Mouse (Mus musculus): ENCODE results near the gene Enox1.
A peak's percentile ranks its signal among the peaks of the same experiment; 100 is the strongest.

Enox1 gene

DNA sequence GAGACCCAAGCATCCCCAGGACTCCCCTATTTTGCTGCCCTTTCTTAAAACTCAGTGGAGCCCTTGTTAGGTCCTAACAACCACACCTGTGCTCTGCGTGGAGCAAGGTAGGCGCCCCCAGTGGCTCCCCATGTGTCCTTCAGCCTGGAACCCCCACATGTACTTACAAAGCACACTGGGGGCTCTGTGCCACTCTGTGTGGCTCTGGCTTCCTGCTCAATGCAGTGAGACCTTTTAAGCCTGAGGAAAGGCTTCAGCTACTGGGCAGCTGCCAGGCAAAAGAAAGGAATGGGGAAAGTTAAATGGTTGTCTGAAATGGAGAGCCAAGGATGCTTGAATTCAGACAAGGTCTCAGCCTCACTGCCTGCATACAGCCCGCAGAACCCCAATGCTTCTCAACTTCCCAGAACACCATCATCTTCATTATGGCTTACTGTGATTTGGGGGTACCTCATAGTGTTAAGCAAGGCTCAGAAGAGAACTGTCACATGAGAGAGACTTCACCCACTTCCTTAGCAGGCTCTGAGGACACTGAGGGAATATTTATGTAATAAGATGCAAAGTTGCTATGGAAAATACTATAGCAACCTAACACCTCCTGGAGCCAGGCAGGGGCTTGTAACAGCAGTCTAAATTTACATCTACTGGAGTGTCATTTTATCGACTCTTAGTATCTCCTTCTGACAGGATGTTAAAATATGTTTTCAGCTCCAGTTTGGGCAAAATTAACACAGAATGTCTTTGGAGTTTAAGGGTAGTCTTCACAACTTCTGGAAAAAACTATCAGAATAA is 465.1 kb downstream of the Enox1 start:
- DNase-seq (ENCODE audit: low read depth) = no peak

DNA sequence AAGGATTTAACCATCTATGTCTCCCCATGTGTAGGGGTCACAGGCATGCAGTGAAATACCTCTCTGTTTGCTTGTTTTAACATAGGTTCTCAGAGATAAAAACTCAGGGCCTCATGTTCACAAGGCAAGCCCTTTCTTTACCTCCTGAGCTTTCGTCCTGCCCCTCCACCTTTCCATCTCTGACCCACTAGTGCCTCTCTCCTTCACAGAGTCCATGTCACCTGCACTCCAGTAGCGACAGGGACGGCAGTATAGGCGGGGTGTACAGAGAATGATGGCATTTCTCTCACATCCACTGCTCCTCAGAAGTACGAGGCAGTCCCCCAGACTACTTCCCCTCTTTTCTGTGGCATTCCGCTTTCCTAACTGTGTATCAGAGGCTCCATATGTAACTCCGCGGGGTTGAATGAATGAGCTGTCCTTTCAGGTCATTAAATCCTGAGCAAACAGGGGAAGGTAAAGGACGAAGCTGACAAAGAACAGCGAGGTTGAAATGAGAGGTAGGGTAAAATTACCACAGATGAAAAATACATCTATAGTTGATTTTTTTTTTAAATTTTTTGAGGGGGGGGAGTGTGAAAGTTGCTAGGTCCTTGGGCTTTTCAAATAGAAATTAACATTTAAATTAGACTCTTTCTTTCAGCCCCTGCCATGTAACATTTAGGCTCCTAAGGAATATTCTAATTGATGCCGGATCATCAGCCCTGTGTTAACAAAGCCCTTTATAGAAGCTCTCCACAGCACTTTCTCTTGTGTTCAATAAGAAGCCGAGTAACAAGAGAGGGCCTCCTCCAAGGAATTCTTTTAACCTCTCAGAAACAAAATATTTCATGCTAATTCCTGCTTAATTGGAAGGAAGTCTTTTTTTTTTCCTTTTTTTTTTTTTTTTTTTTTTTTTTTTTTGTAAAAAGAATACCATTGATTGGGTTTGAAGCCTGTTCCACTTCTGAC is 470.3 kb downstream of the Enox1 start:
- DNase-seq (ENCODE audit: low read depth) = no peak

DNA sequence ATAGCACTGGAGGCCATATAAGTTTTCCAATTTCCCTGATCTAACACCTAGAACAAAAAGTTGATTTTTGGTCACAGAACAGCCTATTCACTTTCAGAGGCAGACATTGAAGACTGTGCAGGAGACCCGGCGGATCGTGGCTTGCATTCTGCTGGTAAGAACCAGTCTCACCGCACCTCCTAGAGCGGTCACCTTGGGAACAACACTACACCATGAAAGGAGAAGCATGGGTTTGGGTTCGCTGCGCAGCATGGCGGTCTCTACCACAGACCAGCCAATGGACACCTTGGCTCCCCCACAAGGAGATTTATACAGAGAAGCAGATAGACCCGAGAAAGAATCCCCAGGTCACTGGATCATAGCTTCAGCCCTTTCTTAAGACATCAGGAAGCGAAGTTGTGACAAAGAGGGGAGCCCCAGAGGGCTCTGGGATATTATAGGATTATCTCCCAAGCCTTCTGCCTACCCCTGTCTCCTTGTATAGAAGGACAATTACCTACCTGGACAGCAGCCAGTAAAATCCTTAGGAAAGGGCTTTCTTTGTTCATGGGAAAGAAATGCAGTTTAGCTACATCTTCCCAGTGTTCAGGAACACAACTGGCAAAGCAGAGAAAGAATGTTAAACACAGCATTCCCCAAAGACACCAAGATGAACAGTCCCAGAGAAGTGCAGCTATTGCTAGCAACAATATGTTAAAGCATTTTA is 476.1 kb downstream of the Enox1 start:
- DNase-seq (ENCODE audit: low read depth) = peak; percentile 8

DNA sequence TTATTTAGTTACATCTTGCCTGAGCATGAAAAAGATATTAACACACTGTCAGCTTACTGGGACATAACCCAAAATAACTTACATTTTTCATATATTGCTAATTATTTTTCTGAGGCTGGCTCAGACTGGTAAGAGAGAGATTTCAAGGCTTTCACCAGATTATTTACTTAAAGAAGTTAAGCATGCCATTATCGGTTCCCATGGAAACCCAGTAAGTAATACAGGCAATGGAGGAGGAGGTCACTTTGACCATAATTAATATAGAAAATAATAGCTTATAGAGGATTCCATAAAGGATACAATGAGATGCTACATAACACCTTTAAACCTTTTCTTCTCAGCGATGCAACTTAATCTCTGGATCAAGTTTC is 476.6 kb downstream of the Enox1 start:
- no peak for DNase-seq (ENCODE audit: low read depth)

DNA sequence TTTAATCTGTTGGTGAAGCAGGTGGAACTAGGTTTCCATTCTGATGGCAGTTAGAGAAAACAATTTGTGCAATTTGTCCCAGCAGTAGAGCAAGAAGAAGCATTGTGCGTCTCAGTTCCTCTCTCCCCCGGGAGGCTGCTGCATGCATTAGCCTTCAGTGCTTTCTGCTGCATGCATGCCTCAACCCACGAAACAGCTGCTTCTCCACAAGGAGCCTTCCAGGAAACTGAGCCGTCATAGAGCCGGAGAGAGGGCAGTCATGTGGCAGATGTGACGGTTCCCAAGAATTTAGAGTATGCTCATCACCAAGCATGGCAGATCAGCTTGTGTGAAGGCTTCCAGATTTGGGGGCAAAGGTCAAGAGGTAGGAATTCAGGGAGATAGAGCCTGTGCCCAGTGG is 480.4 kb downstream of the Enox1 start:
- DNase-seq (ENCODE audit: low read depth) = no peak

DNA sequence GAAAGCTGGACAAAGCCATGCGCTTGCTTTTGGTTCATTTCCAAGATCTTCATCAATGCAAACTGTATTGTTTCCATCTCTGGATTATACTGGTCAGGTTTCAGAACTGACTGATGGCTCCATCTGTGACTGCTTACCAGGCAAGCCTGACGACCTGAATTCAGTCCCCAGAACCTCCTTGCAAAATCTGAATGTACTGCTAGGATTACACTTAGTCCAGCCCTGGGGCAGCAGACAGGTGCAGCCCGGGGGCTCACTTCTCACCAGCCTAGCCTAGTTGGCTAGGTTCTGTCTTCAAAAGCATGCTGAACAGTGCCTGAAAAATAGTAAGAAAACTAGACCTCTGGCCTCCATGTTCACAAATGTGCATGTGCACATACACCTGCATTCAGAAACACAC is 481.6 kb downstream of the Enox1 start:
- no peak for DNase-seq (ENCODE audit: low read depth)

DNA sequence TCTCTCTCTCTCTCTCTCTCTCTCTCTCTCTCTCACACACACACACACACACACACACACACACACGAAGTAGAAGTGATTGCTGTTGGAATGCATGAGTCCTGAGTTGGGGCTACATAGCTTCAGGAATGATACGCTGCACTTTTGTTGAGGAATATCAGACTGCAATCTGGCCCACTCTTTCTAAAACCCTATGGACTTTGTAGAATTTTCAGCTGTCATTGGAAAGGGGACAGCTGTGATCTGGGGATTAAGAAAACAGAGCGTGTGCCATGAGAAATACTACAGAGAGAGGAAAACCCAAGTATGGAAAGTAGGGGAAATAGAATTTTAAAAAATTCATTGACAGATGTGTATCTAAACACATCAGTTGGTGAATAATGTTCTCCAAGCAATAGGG is 482.1 kb downstream of the Enox1 start:
- DNase-seq (ENCODE audit: low read depth) = no peak

DNA sequence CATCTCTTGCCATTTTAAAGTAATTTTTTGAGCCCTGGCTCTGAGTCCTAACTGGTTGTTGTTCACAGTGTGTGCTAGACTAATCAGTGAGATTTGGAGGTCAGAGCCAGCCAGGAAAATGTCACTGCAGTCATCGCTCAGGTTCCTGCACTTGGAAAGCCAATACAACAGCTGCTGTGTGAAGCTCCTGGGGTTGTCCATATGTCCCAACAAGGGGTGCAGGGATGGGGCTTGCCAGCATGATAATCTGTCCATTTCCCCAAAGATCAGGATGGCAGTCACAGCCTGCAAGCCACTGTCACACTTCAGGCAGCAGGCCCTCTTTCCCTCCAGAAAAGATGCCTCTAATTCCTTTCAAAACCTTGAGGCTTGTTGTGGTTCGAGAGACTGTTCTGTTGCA is 483.0 kb downstream of the Enox1 start:
- no peak for DNase-seq (ENCODE audit: low read depth)

DNA sequence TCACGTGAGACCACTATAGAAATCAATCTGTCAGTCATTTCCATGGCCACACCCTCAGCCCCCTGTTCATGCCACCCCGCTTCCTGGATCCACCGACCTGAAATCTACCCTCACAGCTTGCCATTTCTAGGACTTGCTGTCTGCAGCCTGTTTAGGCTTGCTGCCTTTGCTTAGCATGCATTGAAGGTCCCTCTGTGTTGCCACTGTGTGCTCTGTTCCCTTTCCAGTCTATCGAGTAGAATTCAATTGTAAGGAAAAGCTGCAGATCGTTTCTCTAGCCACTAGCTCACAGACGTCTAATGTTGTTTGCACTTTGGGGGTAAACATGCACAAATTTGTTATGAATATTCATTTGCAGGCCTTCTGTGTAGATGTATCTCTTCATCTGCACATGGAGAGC is 485.8 kb downstream of the Enox1 start:
- no peak for DNase-seq (ENCODE audit: low read depth)

DNA sequence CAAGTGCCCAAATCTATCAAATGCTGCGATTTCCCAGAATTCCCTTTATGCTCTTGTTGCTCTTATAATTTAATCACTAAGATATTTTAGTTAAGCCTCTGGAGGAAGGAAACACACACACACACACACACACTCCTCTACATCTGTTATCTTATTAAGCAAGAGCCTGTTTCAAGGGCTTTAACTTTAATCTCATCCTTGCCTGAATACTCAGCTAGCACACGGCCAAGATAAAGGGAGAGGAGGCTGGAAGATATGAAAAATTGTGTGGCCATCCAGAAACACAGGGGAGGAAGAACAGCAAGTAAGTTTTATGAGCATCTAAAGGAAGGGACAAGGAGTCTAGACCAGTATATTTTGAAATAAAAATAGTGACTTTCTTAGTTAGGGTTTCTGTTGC is 489.6 kb downstream of the Enox1 start:
- DNase-seq (ENCODE audit: low read depth) = no peak

DNA sequence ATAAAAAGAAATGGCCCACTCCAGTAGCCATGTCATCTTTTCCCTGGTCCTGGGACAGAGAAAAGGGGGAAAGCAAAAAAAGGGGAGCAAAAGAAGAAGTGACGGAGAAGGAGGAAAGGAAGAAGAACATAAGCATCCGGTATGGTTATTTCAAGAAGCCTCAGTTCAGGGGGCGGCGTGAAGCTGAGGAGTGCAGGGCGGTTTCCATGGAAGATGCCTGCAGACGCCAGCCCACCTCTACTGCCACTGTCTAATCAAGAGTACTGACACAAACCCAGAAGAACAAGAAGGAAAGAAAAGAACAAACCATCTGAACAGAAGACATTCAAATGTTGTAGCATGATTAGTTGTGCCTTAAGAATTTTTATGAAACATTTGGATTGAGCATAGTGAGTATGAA is 490.5 kb downstream of the Enox1 start:
- DNase-seq (ENCODE audit: low read depth) = no peak

DNA sequence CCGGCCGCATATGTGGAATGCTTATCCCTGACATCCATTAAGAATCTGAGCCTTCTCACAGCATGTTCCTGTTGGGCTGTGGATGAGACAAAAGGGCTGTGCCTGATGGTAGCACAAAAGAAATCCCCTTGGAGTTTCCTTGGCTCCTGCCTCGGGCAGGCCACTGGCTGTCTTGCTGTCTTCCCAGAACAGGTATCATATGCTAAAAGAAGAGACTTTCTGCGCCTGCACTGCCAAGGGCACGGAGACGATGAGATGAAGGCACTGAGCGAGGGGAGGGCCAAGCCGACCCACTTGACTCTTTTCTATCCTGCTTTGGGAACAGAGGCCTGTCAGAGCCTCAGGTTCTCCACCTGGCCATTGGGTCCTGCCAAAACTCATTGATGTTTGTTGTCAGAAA is 491.7 kb downstream of the Enox1 start:
- no peak for DNase-seq (ENCODE audit: low read depth)

DNA sequence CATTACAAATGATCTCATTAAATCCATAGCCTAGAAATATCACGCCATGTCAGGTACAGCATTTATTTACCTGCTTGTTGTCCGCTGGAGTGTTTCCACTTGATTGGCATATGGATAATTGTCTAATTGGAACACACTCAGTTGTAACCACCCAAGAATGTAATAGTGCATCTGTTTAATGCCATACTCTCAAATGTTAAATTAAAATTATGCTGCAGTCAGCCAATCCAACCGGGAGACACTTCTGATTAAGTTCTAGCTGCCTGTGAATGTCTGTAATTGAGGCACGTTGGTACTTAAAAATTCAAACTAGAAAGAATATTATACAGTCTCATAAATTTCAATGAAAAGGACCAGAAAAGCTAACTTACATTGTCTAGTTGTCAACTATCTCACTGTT is 502.2 kb downstream of the Enox1 start:
- no peak for DNase-seq (ENCODE audit: low read depth)

DNA sequence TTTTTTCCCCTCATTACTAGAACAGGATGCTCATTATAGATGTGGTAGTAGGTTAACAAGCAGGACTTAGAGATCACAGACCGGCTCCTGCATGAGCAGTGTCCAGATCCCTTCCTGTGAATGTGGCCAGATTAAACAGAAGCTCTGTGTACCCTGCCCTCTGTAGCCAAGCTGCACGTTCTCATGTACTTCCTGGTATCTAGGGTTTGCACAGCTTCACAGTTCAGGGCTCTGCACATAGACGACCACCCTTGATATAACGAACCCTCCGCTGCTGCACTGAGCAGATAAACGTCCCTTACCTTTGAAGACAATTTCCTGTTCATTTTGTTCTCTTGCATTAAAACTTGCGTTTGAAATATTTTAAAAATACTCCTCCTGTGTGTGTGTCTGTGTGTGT is 505.7 kb downstream of the Enox1 start:
- no peak for DNase-seq (ENCODE audit: low read depth)

DNA sequence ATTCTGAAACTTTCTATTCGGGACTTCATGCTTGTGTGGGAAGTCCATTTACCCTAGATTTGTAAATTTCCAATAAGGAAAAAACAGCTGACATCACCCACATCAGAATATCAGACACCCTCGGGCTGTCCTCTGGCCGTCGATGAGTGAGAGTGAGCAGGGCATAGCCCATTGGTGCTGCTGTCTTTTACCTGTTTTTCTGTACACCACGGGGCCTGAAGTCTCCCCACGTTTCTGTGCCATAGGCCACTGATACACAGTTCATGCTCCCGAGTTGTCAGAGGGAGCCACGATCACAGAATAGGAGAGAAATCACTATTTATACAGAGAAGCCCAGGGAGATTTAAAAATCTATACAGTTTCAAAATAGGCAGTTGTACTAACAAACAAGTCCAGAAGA is 506.4 kb downstream of the Enox1 start:
- no peak for DNase-seq (ENCODE audit: low read depth)

DNA sequence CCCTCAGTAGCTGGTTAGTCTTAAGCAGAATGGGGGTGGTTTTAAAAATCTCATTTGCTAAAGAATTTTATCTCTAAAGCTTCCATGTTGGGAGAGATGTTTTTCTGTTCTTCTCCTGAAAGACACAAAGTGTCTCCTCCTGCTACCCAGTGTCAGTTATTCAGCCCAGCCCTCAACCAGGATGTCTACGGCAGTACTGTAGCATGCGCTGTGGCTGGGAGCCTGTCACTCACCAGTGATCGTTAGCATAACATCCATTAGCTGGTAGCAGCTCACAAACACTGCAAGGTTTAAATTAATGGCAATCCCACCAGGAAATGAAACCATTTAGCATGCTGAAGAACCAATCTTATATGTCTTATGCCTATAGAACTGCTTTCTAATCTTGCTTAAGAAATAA is 511.5 kb downstream of the Enox1 start:
- no peak for DNase-seq (ENCODE audit: low read depth)

DNA sequence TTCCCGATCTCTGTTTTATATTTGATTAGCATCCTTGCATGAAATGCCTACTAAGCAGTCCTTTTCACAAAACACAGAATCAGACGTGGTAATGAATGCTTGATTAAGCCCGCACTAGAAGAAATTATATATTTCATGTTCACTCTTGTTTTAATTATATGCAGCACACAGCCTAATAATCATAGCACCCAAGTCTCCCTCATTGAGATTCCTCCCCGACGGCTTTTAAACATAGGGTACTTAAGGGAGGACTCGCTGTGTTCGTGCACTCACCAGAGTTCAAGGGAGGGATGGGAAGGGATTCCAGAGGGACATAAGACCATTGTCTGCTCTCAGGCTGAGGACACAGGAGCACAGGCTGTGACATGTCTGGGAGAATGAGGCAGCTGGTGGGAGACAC is 512.9 kb downstream of the Enox1 start:
- no peak for DNase-seq (ENCODE audit: low read depth)

DNA sequence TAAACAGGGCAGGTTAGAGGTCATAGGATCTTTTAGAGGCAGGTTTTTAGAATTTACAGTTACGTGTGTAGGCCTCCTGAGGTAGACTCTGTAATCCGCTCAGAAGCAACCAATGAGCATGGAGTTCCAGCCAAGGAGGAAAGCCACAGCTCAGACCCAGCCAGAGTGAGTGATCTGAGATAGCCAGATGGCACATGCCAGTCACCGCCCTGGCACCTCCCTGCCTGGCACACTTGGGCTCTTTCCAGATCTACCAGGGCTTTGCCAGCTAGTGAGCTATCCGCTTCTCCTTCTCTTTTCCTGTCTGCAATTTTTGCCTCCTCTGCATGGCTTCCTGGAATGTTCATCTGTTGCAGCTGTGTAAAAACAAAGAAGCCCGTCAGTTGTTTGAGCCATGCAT is 514.4 kb downstream of the Enox1 start:
- DNase-seq (ENCODE audit: low read depth) = no peak

DNA sequence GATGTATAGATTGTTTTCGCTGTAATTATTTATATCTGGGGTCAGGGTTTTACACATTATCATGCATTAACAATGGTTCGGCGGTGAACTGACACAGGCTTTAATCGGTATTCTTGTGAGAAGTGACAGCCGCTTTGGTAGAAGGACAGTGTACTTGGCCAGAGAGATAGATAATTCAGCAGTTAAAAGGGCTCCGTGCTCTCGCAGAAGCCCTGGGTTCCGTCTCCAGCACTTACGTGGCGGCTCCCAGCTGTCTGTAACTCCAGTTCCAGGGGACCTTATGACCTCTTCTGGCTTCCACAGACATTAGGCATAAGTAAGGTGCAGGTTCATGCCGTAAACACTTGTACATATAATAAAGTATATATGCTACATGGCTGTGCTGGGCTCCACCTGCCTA is 515.4 kb downstream of the Enox1 start:
- no peak for DNase-seq (ENCODE audit: low read depth)

DNA sequence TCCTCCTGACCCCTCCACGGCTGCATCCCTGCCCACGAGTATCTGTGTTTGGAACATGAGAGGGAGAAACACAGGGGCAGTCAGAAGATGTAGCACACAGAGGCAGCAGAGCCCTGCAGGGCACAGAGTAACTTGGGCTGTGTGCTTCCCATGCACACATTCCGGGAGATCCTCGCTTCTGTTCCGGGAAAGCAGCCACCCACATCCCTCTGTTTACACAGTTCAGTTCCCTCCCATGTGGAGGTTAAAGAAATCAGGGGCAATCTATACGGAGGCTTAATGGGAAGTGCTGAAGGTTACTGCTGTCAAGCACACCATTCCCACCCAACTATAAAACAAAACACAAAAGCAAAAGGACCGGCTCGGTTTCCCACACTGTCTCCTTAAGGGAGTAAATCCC is 516.6 kb downstream of the Enox1 start:
- no peak for DNase-seq (ENCODE audit: low read depth)

DNA sequence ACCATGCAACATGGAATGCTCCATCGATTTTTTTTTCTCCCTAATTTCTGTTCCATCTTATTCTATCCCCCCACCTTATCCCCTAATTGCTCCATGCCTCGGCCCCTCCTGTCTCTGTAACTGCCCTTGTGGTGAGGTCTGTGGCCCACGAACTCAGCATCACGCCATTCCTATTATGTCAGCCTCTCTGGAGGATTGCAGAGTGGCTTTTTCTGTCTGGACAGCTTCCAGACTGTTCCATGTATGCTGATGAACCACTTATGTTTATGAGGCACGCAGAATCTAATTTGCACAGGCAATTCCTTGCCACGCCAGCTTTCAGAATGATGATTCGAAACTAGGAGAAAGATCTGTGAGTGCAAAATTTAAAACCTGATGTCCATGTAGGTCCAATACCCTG is 521.4 kb downstream of the Enox1 start:
- peak; percentile 43 for DNase-seq (ENCODE audit: low read depth)

DNA sequence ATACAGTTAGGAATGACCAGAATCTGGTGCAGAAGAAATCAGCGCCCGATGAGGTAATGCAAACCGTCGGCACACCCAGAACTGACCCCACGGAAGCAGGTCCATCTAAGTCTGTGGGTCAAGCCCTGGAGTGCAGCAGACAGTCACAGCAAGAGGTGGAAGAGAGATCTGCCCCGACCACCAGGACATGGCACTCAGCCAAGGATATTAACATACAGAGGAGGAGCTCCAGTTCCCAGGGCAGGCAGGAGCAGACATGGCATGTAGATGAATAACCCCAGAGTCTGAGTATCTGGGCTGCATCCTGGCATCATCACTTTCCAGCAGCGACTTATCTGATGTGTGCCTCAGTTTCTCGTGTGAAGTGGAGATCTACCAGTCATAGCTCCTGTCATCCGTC is 523.3 kb downstream of the Enox1 start:
- no peak for DNase-seq (ENCODE audit: low read depth)

Measured in NIH3T3 (cell line).